16 mouse cellular contexts compared by ENCODE assay signal in genomic region chr11:85621994-85622393, GRCm38 (mm10).
A peak's percentile ranks its signal among the peaks of the same experiment; 100 is the strongest.
DNase-seq lines count a peak whose midpoint lies in the region; ATAC-seq and TF ChIP-seq lines count a peak whose summit lies in the region.
"Had no signal": no experiment of that assay in that cellular context is flagged by ENCODE, and none has a peak within 500 bp of the region (broad histone marks: within the 10 kb centered on the region; RNA-seq: fewer than 3 reads in every experiment).

No protein-coding gene starts in this region.

- no peak for TF ChIP-seq POLR2A in cerebellum, adult 2 months (IDR thresholded peaks at IDR 0.05; ENCODE audit: borderline replicate concordance, insufficient read depth, low read length)

- H3K9ac ChIP-seq in forebrain, embryonic 16.5 days (replicated peaks; ENCODE audit: low read depth, low read length), result no peak overlapping the region
- H3K9ac ChIP-seq in forebrain, embryonic 12.5 days, result no peak overlapping the region
- H3K9ac ChIP-seq in lung, embryonic 15.5 days, result no peak overlapping the region
- H3K9ac ChIP-seq: embryonic facial prominence, embryonic 15.5 days; heart, embryonic 12.5 days had no signal

- 52% methylated on average over 8 of the region's 8 CpGs for WGBS in forebrain, embryonic 16.5 days
- 83% methylated on average over 8 of the region's 8 CpGs for WGBS in forebrain, embryonic 12.5 days
- WGBS in lung, embryonic 15.5 days, result 71% methylated on average over 8 of the region's 8 CpGs
- WGBS in cerebellum, adult 2 months, result 5% methylated on average over 8 of the region's 8 CpGs
- 70% methylated on average over 8 of the region's 8 CpGs for WGBS in embryonic facial prominence, embryonic 10.5 days

- H3K4me1 ChIP-seq in forebrain, embryonic 16.5 days (replicated peaks; ENCODE audit: control insufficient read depth, insufficient read depth, low read length), result peaks cover 12% of the 10 kb centered on the region
- peaks cover 8% of the 10 kb centered on the region for H3K4me1 ChIP-seq in forebrain, embryonic 12.5 days
- H3K4me1 ChIP-seq in lung, embryonic 15.5 days, result peaks cover 15% of the 10 kb centered on the region
- H3K4me1 ChIP-seq in cerebellum, adult 2 months (ENCODE audit: control insufficient read depth, insufficient read depth, low read length), result peaks cover 14% of the 10 kb centered on the region; the same call in 1 of the 2 replicates
- H3K4me1 ChIP-seq in embryonic facial prominence, embryonic 10.5 days, result peaks cover 49% of the 10 kb centered on the region

- H3K27ac ChIP-seq in forebrain, embryonic 16.5 days (ENCODE audit: low read length), result peak overlapping the region; percentile 14; the same call in 1 of the 2 replicates
- H3K27ac ChIP-seq in forebrain, embryonic 12.5 days, result no peak overlapping the region
- H3K27ac ChIP-seq in lung, embryonic 15.5 days, result peak overlapping the region; percentile 37; the same call in 1 of the 2 replicates
- no peak overlapping the region for H3K27ac ChIP-seq in cerebellum, adult 2 months (ENCODE audit: insufficient read depth, low read length)
- peak overlapping the region; percentile 51 for H3K27ac ChIP-seq in embryonic facial prominence, embryonic 10.5 days (replicated peaks)
- H3K27ac ChIP-seq: embryonic facial prominence, embryonic 15.5 days had no signal

- no peaks in the 10 kb centered on the region for H3K36me3 ChIP-seq in forebrain, embryonic 16.5 days (ENCODE audit: control insufficient read depth, insufficient read depth)
- H3K36me3 ChIP-seq in forebrain, embryonic 12.5 days (replicated peaks), result no peaks in the 10 kb centered on the region
- H3K36me3 ChIP-seq in lung, embryonic 15.5 days, result no peaks in the 10 kb centered on the region
- no peaks in the 10 kb centered on the region for H3K36me3 ChIP-seq in embryonic facial prominence, embryonic 10.5 days (replicated peaks)
- H3K36me3 ChIP-seq: embryonic facial prominence, embryonic 15.5 days; heart, embryonic 12.5 days had no signal

- no peaks in the 10 kb centered on the region for H3K9me3 ChIP-seq in forebrain, embryonic 16.5 days (ENCODE audit: control insufficient read depth, low read length)
- no peaks in the 10 kb centered on the region for H3K9me3 ChIP-seq in forebrain, embryonic 12.5 days
- H3K9me3 ChIP-seq in lung, embryonic 15.5 days, result no peaks in the 10 kb centered on the region
- H3K9me3 ChIP-seq in embryonic facial prominence, embryonic 10.5 days, result no peaks in the 10 kb centered on the region
- H3K9me3 ChIP-seq: embryonic facial prominence, embryonic 15.5 days; heart, embryonic 12.5 days had no signal

- no peak for DNase-seq in lung, adult 18-20 months
- DNase-seq in cerebellum, adult 2 months, result peak; percentile 67 to 82
- DNase-seq in embryonic facial prominence, embryonic 10.5 days (ENCODE audit: low spot score), result no peak
- no peak for DNase-seq in left cerebral cortex, adult 18-20 months (ENCODE audit: low spot score in 2 of 2)
- DNase-seq: adrenal gland, postnatal 10 days; gastrocnemius, postnatal 14 days; kidney, adult 18-20 months; kidney, postnatal 14 days; midbrain, embryonic 14.5 days; thymus, postnatal 25 days had no signal

- no peak overlapping the region for H3K4me2 ChIP-seq in forebrain, embryonic 16.5 days (ENCODE audit: low read length)
- no peak overlapping the region for H3K4me2 ChIP-seq in forebrain, embryonic 12.5 days
- no peak overlapping the region for H3K4me2 ChIP-seq in lung, embryonic 15.5 days
- H3K4me2 ChIP-seq: embryonic facial prominence, embryonic 15.5 days; heart, embryonic 12.5 days had no signal

- no peaks in the 10 kb centered on the region for H3K27me3 ChIP-seq in forebrain, embryonic 16.5 days (replicated peaks; ENCODE audit: control insufficient read depth, insufficient read depth, low read length)
- no peaks in the 10 kb centered on the region; the same call in none of the 2 replicates for H3K27me3 ChIP-seq in forebrain, embryonic 12.5 days
- H3K27me3 ChIP-seq in lung, embryonic 15.5 days, result no peaks in the 10 kb centered on the region
- no peaks in the 10 kb centered on the region for H3K27me3 ChIP-seq in cerebellum, adult 2 months (ENCODE audit: control insufficient read depth, insufficient read depth, low read length)
- H3K27me3 ChIP-seq in embryonic facial prominence, embryonic 10.5 days (replicated peaks; ENCODE audit: low read depth, poor library complexity, severe bottlenecking), result peaks cover 47% of the 10 kb centered on the region
- H3K27me3 ChIP-seq: embryonic facial prominence, embryonic 15.5 days had no signal

- TF ChIP-seq CTCF in cerebellum, adult 2 months (IDR thresholded peaks at IDR 0.05; ENCODE audit: borderline replicate concordance, insufficient read depth, low read depth, low read length), result no peak

- no peak for ATAC-seq in forebrain, embryonic 16.5 days
- no peak for ATAC-seq in forebrain, embryonic 12.5 days (ENCODE audit: low FRiP score)
- ATAC-seq in lung, embryonic 15.5 days (ENCODE audit: borderline replicate concordance, extremely low read depth, low FRiP score, low TSS enrichment), result 0 out of 2 replicates have a peak, but pooled peaks have one; percentile 39
- ATAC-seq: hindbrain, embryonic 16.5 days had no signal

- no peak overlapping the region for H3K4me3 ChIP-seq in forebrain, embryonic 16.5 days (replicated peaks; ENCODE audit: low read length)
- H3K4me3 ChIP-seq in forebrain, embryonic 12.5 days (replicated peaks), result no peak overlapping the region
- H3K4me3 ChIP-seq in lung, embryonic 15.5 days, result no peak overlapping the region
- H3K4me3 ChIP-seq in cerebellum, adult 2 months (replicated peaks; ENCODE audit: insufficient read depth, low read depth, low read length), result no peak overlapping the region
- no peak overlapping the region for H3K4me3 ChIP-seq in embryonic facial prominence, embryonic 10.5 days
- H3K4me3 ChIP-seq: embryonic facial prominence, embryonic 15.5 days; heart, embryonic 12.5 days had no signal

Comparison
In these comparisons a context has a peak if more than half of its experiments do, and no peak if none do; other contexts are left out.
1. H3K27ac ChIP-seq: peak in forebrain, embryonic 16.5 days (single experiment), lung, embryonic 15.5 days (single experiment) and embryonic facial prominence, embryonic 10.5 days (single experiment); none in forebrain, embryonic 12.5 days (single experiment) and cerebellum, adult 2 months (single experiment).
2. DNase-seq: peak in cerebellum, adult 2 months (2 of 2); none in lung, adult 18-20 months (0 of 2), embryonic facial prominence, embryonic 10.5 days (single experiment) and left cerebral cortex, adult 18-20 months (0 of 2).